Mouse (Mus musculus) G1E (cell line): ENCODE data around the gene Peak1.

ENCODE experiments used
- CTCF ChIP-seq: IDR thresholded peaks from 2 replicates; pipeline ENCODE4 v1.5.1; 2012; ENCODE audit warnings: low read depth, low read length, inconsistent platforms, mixed read lengths
- TAL1 ChIP-seq: conservative IDR thresholded peaks from 2 replicates; pipeline ENCODE4 v1.6.1; 2012; ENCODE audit warnings: low read depth, low read length, inconsistent platforms, mixed read lengths

DNA sequence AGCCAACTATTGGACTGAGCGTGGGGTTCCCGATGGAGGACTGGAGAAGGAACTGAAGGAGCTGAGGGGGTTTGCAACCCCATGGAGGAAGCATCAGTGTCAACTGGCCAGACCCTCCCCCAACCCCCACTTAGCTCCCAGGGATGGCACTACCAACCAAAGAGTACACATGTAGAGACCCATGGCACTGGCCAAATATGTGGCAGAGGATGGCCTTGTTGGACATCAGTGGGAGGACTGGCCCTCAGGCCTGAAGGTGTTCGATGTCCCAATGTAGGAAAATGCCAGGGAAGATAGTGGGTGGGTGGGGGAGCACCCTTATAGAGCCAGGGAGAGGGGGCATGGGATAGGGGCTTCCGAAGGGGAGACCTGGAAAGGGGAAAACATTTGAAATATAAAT, 48.4 kb upstream of the Peak1 start:
- no peak for TF ChIP-seq CTCF
- no peak for TF ChIP-seq TAL1
